In genomic region chr12:112835046-112835445, GRCm38 (mm10) we compare ENCODE assay signal across 14 mouse cellular contexts. TPM values are rescaled to one million over a fixed set of nuclear protein-coding genes. Genes with fewer than 3 reads are reported as not detected.
"Had no signal": no experiment of that assay in that cellular context is flagged by ENCODE, and none has a peak within 500 bp of the region (broad histone marks: within the 10 kb centered on the region; RNA-seq: fewer than 3 reads in every experiment).

No protein-coding gene starts in this region.

- ATAC-seq: midbrain, embryonic 16.5 days had no signal

- DNase-seq: lung, adult 18-20 months; lung, embryonic 14.5 days; lung, postnatal 10 days; lung, postnatal 4 days; midbrain, embryonic 14.5 days; retina, postnatal 1 day; right cerebral cortex, adult 18-20 months; right cerebral cortex, postnatal 25 days; right cerebral cortex, postnatal 4 days; thymus, adult 18-20 months; thymus, postnatal 14 days; thymus, postnatal 36 days had no signal

RNA-seq across cellular contexts. Expression of gene Ahnak2, which starts 32.6 kb away (rescaled TPM):
- total RNA-seq: megakaryocyte-erythroid progenitor cell, adult 5-6 weeks had no signal
